Mouse (Mus musculus) intestine, embryonic 16.5 days (tissue): ENCODE measurements around the gene Mesp1. TPM values are rescaled to one million over a fixed set of nuclear protein-coding genes. Genes with fewer than 3 reads are reported as not detected.

Experiments
- ATAC-seq: fragments of 200-750 bp; cut with Nextera tagmentation; 2 replicates; pipeline ENCODE4 v1.8.0; 2017; ENCODE audit warnings: moderate TSS enrichment, moderate library complexity
- H3K27ac ChIP-seq: fragments of 300-500 bp; sonication (generic); 2 replicates; pipeline ENCODE4 v1.5.1; 2014; ENCODE audit warnings: mild to moderate bottlenecking, low read length
- H3K27me3 ChIP-seq: fragments of 300-500 bp; sonication (generic); replicated peaks from 2 replicates; pipeline ENCODE4 v1.6.1; 2014; ENCODE audit warnings: low read length, control low read depth, mixed read lengths; ENCODE audit not compliant: control insufficient read depth, insufficient read depth
- H3K36me3 ChIP-seq: fragments of 300-500 bp; sonication (generic); 2 replicates; pipeline ENCODE4 v1.6.1; 2014; ENCODE audit warnings: low read length, control low read depth; ENCODE audit not compliant: control insufficient read depth, insufficient read depth
- H3K4me1 ChIP-seq: fragments of 300-500 bp; sonication (generic); 2 replicates; pipeline ENCODE4 v1.6.1; 2014; ENCODE audit warnings: low read length, control low read depth, mixed read lengths; ENCODE audit not compliant: control insufficient read depth, insufficient read depth
- H3K4me2 ChIP-seq: fragments of 300-500 bp; sonication (generic); 2 replicates; pipeline ENCODE4 v1.6.1; 2014; ENCODE audit warnings: low read depth, low read length, control low read depth
- H3K4me3 ChIP-seq: fragments of 300-500 bp; sonication (generic); 2 replicates; pipeline ENCODE4 v1.5.1; 2014; ENCODE audit warnings: mild to moderate bottlenecking, low read length
- H3K9ac ChIP-seq: fragments of 300-500 bp; sonication (generic); 2 replicates; pipeline ENCODE4 v1.6.1; 2014; ENCODE audit warnings: low read depth, low read length
- H3K9me3 ChIP-seq: fragments of 300-500 bp; sonication (generic); 2 replicates; pipeline ENCODE4 v1.6.1; 2016; ENCODE audit warnings: low read length, control low read depth; ENCODE audit not compliant: control insufficient read depth
- WGBS: fragments of 180-500 bp; shearing (Covaris S2); extraction: QIAGEN DNeasy Blood & Tissue Kit; methylation state at CpG from one replicate; pipeline ENCODE4 v1.1.7; 2014; 5-methylcytosine and 5-hydroxymethylcytosine counted together
- polyA plus RNA-seq: library from polyadenylated mRNA; unstranded; fragments of >200 nt; fragmentation: Nextera tagmentation; extraction: Ambion mirVana; gene quantifications from 2 replicates; pipeline ENCODE4 v1.2.1, GENCODE M21; 2015

Gene Mesp1
- polyA plus RNA-seq, 1 experiment from 2014 or later: not detected

DNA sequence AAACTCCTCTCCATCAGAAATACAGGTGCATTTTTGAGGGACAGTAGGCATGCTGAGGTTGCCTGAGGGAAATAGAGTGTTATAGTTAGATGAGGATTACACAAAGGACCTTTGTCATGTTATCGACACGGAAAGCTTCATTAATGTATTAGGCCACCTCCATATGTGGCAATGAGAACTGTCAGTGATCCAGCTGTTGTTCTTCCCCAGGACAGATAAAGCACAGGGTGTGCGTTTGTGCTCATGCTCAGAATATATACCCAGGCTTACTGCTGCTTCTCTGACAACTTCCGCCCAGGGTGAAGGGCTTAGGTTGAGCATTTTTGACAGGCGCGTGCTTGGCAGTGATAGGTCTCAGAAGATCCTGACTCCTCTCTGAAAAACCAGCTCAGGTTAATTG, 44.1 kb downstream of the Mesp1 start:
- ATAC-seq: no peak
- Histone ChIP-seq H3K36me3 (no peaks in the 10 kb centered on the region), H3K4me2 (no peak overlapping the region), H3K27ac (no peak overlapping the region), H3K4me3 (no peak overlapping the region), H3K9ac (no peak overlapping the region), H3K9me3 (no peaks in the 10 kb centered on the region), H3K4me1 (no peaks in the 10 kb centered on the region), H3K27me3 (no peaks in the 10 kb centered on the region)
- 84% methylated on average over 6 of the region's 6 CpGs for WGBS

DNA sequence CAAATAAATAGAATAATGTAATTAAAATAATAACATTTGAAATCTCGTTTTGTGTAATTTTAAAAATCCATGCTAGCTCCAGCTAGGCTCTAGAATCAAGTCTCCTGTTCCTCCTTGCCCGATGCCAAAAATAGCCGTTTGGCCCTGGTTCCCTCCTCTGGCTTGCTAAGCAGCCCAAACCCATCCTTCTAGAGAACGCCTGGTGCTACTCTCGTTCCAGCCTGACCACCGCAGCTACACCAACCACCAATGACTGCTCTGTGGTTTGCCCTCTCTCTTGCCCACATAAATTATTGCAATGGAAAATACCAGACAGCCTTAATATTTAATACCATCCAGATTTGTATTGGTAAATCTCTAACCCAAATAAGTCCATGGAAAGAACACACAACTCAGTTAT, 45.9 kb downstream of the Mesp1 start:
- ATAC-seq: no peak
- H3K9me3 ChIP-seq: no peaks in the 10 kb centered on the region
- no peak overlapping the region for H3K27ac ChIP-seq
- H3K36me3 ChIP-seq: no peaks in the 10 kb centered on the region
- H3K4me2 ChIP-seq: no peak overlapping the region
- 0 out of 2 replicates have a peak, but pooled peaks cover 7% of the 10 kb centered on the region for H3K4me1 ChIP-seq
- H3K9ac ChIP-seq: no peak overlapping the region
- 80% methylated on average over 6 of the region's 6 CpGs for WGBS
- H3K4me3 ChIP-seq: no peak overlapping the region
- H3K27me3 ChIP-seq: no peaks in the 10 kb centered on the region

DNA sequence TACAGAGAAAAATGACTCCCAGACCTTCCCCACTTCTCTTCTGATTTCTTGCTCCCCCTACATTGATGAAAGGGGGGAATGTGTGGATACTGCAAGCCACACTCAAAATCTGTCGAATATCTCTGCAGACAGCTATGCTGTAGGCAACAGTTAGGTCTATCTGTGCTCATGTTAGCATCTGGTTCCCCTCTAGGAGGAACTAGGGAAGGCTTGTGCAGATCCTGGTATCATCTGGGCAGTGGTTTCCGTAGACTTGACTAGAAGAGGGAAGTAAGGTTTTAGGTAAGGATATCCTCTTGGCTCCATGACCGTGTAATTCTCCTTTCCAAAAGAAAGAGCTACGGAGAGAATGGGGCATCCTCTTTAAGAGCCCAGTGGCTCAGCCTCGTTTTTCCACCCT, 49.0 kb downstream of the Mesp1 start:
- no peaks in the 10 kb centered on the region for H3K27me3 ChIP-seq
- WGBS: 70% methylated on average over 5 of the region's 5 CpGs

DNA sequence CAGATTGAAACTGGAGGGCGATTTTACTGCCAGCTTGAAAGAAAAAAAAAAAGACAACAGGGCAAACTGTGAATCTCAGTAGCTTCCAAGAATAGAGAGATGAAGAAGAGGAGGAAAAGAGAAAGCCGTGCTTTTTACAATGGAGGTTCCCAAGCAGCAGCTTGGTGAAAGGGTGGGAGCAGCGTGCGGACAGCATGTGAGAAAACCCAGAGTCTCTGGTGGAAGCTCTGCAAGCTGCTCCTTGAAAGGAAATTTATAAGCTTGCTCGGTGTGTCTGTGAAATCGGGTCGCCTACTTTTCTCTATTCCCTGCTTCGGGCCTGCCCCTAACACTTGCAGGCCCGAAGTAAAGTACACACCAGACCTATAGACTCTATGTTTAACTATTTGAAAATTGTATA, 49.5 kb downstream of the Mesp1 start:
- 82% methylated on average over 9 of the region's 9 CpGs for WGBS
- Histone ChIP-seq H3K9ac (no peak overlapping the region), H3K4me3 (no peak overlapping the region), H3K36me3 (no peaks in the 10 kb centered on the region), H3K4me2 (no peak overlapping the region), H3K9me3 (no peaks in the 10 kb centered on the region), H3K27ac (no peak overlapping the region), H3K27me3 (no peaks in the 10 kb centered on the region), H3K4me1 (0 out of 2 replicates have a peak, but pooled peaks cover 7% of the 10 kb centered on the region)
- no peak for ATAC-seq

More for the DNA sequence above, 49.0 kb downstream of the Mesp1 start:
- ATAC-seq: no peak
- Histone ChIP-seq H3K4me2 (no peak overlapping the region), H3K9me3 (no peaks in the 10 kb centered on the region), H3K36me3 (no peaks in the 10 kb centered on the region), H3K9ac (no peak overlapping the region), H3K4me3 (no peak overlapping the region), H3K4me1 (0 out of 2 replicates have a peak, but pooled peaks cover 7% of the 10 kb centered on the region), H3K27ac (no peak overlapping the region)

DNA sequence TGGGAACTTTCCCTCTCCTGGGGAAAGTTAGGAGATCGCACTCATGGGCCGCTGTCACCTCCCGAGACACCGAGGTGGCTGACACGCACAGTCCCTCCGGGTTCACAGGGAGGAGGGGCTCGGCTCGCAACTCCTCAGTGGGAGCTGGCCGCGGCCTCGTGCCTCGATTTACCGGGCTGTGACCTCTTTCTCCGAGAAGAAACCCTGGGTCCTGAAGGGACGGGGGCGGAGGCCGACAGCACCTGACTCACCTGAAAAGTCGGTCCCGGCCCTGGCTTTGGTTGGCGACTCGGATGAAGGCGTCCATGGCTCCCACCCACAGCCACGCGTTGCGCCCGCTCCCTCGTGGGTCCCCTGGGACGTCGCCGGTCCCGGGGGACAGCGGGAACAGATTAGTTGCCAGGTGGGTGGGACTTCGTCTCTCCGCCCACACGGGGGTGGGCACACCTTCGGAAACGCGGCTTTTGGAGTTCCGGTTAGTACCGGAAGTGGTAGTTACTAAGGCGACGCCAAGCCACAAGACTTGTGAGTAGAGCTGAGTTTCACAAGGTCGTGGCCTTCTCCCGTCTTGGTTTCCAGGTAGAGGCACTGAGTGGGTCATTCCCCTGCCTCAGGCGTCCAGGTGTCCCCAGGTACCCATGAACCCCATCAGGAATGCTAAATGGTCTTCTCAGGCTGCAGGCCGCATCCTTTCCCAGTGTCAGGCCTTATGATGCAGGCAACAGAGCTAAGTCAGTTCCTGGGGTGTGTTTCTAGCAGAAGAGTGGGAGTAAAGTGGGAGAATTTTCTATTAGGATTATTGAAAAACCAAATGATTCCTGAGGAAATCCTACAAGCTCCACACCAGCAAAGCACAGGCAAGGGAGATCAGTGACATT, 50.7 kb downstream of the Mesp1 start, which contains the start of the genes Pex11a and Wdr93:
Gene Pex11a, minus strand, starts transcription at position 473 of the 878 bp plus-strand sequence.
Gene Wdr93, plus strand, starts transcription at position 505 of the 878 bp plus-strand sequence.
- Histone ChIP-seq H3K27me3 (no peaks in the 10 kb centered on the region), H3K4me3 (peak within 1 kb of the TSS; percentile 72), H3K4me1 (0 out of 2 replicates have a peak, but pooled peaks cover 7% of the 10 kb centered on the region), H3K27ac (no peak within 1 kb of the TSS), H3K9me3 (no peaks in the 10 kb centered on the region), H3K4me2 (peak within 1 kb of the TSS; percentile 95), H3K9ac (peak within 1 kb of the TSS; percentile 76), H3K36me3 (no peaks in the 10 kb centered on the region)
- peak; percentile 90 for ATAC-seq
- 2% methylated on average over 46 of the region's 46 CpGs for WGBS

DNA sequence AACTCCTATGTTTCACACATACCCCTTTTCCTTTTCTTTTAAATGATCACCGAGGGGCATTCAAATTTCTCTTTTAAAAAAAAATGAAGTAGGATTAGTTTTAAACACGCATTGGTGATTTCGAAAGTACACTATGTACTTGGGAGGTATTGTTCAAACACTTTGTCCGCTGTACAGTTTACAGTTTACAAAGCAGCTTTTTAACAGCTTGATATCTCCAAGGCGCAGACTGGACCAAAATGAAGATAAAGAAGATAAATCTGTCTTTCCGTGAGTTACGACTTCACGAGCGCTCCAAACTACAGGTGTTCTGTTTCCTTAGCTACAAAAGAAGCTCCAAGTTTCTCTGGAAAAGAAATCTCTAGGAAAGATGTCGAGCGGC, 51.3 kb downstream of the Mesp1 start:
- peak overlapping the region; percentile 95 for H3K4me2 ChIP-seq
- 16% methylated on average over 11 of the region's 11 CpGs for WGBS
- H3K4me3 ChIP-seq: peak overlapping the region; percentile 72
- no peak overlapping the region for H3K27ac ChIP-seq
- H3K9me3 ChIP-seq: no peaks in the 10 kb centered on the region
- H3K4me1 ChIP-seq: 0 out of 2 replicates have a peak, but pooled peaks cover 7% of the 10 kb centered on the region
- no peaks in the 10 kb centered on the region for H3K36me3 ChIP-seq
- no peak for ATAC-seq
- H3K9ac ChIP-seq: peak overlapping the region; percentile 76
- no peaks in the 10 kb centered on the region for H3K27me3 ChIP-seq

Other genes starting within 250 kb of the Mesp1 start
- gene Rhcg, start 176.1 kb downstream of the Mesp1 start, polyA plus RNA-seq: 0.20 and 0.23 TPM in 2 replicates
- 4.3 and 4.5 TPM in 2 replicates for gene Ticrr, start 133.6 kb downstream of the Mesp1 start, polyA plus RNA-seq
- gene Kif7, start 78.1 kb downstream of the Mesp1 start, polyA plus RNA-seq: 1.2 and 1.4 TPM in 2 replicates
- gene Plin1, start 60.9 kb downstream of the Mesp1 start, polyA plus RNA-seq: not detected in 2 replicates
- 12.7 and 12.8 TPM in 2 replicates for gene Pex11a, start 50.7 kb downstream of the Mesp1 start, polyA plus RNA-seq
- 0.15 and 0.24 TPM in 2 replicates for gene Wdr93, start 50.6 kb downstream of the Mesp1 start, polyA plus RNA-seq
- 2.6 and 3.1 TPM in 2 replicates for gene Mesp2, start 16.9 kb upstream of the Mesp1 start, polyA plus RNA-seq
- 248 and 311 TPM in 2 replicates for gene Anpep, start 67.3 kb upstream of the Mesp1 start, polyA plus RNA-seq
- 28.9 and 30.7 TPM in 2 replicates for gene Ap3s2, start 126.9 kb upstream of the Mesp1 start, polyA plus RNA-seq
- 58.0 and 60.8 TPM in 2 replicates for gene Arpin, start 141.6 kb upstream of the Mesp1 start, polyA plus RNA-seq
- gene Zfp710, start 231.0 kb upstream of the Mesp1 start, polyA plus RNA-seq: 12.2 and 12.4 TPM in 2 replicates